Mouse (Mus musculus): ENCODE measurements at regions not wholly inside any gene's neighbourhood (a gene's known extent, or its start where the extent isn't known, plus 50 kb on each side); places are given as distances from the start of the nearest gene placed in this dataset.

DNA sequence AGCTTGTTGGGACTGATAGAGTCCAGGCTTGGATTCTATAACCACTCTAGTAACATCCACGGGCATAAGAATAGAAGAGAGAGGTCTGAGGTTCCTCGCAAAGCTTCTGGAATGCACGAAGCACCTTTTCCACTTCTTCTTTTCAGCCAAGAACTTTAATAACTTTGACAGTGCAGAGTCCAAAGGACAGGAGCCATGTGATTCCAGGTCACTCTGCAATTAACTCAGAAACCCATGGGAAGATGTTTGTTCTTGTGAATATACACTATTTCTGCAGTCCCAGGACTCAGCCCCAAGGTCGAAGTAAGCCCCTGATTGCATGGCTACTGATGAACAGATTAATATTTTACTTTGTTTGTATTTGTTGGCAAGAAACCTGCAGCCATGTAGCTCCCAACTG lies 113.0 kb upstream of the Nxt1 start:
- no peak for DNase-seq (ENCODE audit: low spot score in 2 of 2)

DNA sequence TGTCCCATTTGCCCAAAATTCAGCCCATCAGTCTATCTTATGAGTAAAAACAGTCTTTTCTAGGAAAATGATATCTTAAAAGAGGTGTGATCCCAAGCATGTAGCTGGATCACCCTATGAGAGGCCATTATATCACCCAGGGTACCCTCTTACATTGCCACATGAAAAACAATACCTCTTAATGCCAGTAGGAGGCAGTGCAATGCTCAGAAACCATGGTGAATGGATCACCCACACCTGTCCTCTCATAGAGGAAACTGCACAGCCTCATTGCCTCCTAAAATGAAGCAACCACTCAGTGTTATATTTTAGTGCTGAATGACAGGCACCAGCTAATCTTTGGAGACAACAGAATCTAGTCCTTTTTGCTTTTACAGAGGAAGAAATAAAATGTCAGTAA lies 114.0 kb upstream of the Nxt1 start:
- no peak for DNase-seq (ENCODE audit: low spot score in 2 of 2)

DNA sequence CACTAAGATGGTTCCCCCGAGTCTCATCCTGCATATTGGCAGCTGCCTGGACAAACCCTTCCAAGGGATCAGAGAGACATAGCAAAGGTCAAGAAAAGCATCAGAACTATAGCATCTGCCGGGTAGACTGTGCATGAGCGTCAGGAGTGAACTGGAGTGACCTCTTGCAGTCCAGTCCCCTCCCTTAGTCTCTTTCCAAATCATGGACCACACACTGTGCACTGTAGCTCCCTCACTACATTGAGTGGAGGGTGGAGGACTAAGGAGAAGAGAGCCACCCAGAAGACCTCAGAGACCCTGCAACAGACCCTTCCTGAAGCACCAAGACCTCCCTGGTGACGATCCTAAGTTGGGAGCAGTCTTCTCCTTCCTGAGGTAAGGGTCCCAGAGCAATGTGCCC lies 107.8 kb upstream of the Cd93 start:
- DNase-seq (ENCODE audit: low spot score in 2 of 2), result no peak

DNA sequence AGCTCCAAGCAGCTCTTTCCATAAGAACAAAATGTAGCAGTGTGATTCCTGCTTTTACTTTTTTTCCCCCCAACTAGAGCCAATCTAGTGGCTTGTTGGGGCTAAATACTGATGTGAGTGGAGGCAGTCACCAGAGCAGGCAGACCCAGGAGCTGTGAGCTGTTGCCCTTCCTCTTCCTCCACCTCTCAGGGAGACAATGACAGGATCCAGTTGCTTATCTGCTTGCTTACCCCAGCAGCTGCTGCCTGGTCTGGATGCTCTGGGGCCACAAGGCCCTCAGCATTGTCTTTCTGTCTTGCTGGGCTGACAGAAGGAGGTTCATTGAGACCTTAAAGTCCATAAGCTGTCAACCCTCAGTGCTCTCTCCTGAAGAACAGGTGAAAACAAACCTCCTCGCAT lies 106.3 kb upstream of the Cd93 start:
- no peak for DNase-seq (ENCODE audit: low spot score in 2 of 2)

DNA sequence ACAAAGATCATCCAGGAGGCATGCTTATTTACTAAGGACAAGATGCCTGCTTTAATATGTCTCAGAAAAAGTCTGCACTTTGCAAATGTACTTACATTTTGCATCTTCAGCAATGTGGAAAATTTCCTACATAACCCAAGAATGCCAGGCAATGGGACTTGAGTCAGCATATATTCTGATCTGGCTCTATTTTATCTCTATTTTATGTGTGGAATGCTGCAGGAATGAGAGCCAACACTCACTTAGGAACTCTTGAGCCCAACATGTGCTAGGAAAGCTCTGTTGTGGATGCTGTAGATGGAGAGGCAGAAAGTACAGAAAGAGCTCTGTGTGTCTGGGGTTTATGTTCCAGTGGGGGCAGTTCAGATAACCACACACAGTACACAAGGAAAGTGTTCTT lies 99.0 kb upstream of the Cd93 start:
- DNase-seq (ENCODE audit: low spot score in 2 of 2), result no peak

DNA sequence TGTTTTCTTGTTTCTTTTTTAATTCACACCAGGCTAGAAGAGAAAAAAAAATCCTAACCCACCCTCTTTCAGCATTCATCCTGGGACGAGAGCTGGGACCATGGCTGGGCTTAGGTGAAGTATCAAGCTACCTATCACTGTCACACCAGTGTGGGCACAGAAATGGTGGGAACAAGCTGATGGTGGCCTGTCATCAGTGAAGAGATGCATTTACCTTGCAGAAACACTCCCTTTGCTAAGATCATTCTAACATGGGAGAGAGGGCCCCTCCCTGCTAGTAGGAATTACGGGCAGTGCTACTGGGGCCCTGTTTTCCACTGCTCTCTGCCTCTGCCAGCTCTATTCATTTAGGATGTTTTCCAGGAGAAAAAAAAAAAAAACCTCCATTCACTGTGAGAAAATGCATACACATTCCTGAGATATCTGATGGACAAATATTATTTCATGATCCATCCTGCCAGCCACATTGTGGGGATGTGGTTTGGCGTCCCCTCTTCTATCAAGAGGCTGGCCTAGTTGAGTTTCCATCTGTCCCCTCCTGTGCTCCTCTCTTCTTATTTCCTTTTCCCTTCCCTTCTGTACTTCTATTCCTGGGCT lies 94.6 kb upstream of the Cd93 start:
- DNase-seq (ENCODE audit: low spot score in 2 of 2), result no peak

DNA sequence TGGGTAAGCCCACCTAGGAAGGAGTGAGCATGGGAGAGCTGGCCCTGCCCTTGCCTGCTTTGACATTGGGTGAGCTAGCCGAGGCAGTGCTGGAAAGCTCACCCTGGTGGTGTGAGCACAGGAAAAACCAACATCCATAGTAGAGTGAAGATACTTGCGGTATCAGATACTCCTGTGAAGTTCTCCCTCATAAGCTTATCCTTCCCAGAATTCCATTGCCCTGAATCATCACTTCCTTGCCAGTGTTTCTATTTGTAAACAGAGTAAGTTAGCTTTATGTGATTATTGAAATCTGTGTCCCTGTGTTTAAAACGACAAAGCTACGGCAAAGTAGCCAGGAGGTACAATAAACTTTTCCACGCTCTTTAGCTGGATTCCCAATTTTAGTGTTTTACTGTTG lies 93.9 kb upstream of the Cd93 start:
- DNase-seq (ENCODE audit: low spot score in 2 of 2), result no peak

DNA sequence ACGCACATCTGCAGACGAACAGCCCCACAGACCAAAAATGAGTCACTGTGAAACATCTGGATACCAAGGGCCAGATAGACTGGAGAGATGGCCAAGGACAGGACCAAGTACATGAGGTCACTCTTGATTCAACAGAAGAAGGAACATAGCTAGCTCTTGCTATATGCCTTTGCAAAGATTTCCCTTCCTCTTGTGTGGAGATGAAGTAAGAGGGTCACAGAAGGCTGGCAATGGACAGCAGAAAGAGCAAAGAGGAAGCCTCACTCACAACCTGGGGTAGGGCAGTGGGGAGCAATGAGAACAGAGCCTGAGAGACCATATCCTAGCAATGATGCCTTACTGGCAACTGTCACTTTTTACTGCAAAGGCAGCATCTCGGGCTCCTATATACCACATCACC lies 93.2 kb upstream of the Cd93 start:
- no peak for DNase-seq (ENCODE audit: low spot score in 2 of 2)

DNA sequence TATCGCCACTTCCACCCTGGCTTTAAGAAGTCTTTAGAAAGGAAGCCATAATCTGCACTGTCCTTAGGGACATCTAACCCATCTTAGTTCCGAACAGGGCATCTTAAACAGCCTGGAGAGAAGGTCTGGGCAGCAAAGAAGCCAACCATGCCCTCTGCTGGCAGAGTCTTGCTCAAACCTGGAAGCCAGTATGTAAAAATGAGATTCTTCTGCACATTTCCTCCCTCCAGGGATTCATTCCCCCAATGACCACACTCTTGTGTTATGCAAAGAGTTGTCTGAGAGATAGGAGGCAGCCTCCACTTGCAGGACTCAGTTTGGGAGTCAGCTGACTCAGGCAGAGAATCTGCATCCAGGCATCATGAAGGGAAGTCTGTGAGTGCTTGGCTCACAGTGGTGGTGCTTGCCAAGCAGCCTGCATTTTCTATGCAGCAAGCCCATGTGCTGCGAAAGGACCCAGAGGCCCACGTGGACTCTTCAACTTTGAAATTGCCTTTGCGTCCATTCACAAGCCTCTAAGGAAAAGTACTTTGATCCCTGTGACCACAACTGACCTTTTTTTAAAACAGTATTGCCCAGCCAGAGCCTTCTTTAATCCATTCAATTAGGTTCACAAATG lies 92.3 kb upstream of the Cd93 start:
- peak; percentile 56 to 59 for DNase-seq (ENCODE audit: low spot score in 2 of 2)

DNA sequence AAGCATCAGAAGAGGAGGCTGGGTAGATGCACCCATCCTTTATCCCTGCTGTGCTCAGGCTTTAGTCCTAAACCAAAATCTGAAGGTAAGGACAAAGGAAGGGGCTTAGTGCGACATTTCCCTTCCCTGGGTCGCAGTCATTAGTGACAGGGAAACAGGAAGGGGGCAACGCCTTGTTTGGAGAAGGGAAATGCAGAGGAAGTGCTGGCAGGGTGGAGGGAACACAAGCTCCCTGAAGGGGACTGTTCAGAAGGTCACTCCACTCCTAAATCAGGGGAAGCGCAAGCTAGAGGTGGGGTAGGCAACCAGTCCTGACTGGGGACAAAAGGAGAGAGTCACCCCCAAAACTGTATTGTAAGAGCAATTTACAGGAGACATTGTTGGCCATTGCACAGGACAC lies 88.7 kb upstream of the Cd93 start:
- no peak for DNase-seq (ENCODE audit: low spot score in 2 of 2)

DNA sequence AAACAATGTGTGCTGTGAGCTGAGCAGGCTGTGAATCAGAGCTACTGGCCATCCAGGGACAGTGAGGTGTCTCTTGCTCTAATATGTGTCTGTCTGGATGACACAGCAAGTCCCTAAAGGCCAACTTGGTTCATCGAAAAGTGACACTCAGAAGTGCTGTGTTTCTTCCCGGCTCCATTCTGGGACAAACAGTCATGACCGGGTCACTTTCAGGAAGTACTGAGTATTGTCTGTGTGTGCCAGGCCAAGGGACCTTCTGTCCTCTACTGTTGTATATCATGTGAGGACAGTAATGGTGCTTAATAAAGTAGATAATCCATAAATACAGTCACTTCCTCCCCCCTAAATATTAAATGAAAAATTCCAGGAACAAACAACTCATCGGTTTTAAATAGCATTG lies 87.2 kb upstream of the Cd93 start:
- no peak for DNase-seq (ENCODE audit: low spot score in 2 of 2)

DNA sequence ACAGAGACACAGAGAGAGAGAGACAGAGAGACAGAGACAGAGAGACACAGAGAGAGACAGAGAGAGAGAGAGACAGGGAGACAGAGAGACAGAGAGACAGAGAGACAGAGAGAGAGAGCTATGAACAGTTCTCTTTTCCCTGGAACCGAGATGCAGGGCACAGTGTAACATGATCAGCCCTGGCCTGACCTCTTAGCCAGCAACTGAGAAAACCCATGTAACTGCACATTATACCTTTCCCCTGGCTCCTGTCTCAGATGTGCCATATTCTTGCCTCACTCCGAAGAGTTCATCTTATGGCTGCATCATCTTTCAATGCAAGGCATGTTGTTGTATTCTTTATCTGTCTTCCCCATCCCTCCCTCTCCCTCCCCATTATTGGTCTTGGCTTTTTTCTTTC lies 86.5 kb upstream of the Cd93 start:
- no peak for DNase-seq (ENCODE audit: low spot score in 2 of 2)

DNA sequence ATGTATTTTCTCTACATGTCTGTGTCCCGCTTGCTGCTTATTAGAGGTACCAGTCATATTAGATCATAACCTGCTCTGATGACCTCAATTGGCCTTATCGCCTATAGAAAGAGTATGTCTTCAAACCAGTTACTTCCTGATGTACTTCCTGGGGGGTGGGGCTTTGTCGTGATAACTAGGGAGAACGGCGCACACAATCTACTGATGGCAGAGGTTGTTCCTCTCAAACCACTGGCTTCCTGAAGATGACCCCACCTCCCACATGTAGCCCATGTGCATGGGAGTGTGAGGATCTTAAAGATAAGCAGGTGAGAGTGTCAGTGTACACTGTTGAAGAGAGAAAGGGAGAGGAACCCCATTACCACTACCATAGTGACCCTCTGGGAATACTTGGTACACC lies 84.4 kb upstream of the Cd93 start:
- no peak for DNase-seq (ENCODE audit: low spot score in 2 of 2)

DNA sequence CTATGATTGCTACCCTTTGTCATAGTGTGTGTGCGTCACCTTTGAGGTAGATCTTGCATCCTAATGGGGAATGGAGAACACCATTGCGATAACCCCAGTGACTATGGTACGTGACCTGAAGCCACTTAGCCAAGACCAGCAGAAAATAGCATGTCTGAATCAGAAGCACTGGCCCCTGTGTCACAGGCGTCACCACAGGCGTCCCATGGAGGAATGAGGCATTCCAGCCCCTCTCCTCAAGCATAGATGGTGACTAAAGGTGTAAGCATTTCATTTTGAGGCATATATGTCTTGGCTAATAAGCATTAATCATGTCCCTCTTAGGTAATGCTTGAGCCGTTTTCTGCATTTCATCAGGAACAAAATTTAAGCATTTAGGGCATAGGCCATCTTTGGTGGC lies 82.1 kb upstream of the Cd93 start:
- no peak for DNase-seq (ENCODE audit: low spot score in 2 of 2)

DNA sequence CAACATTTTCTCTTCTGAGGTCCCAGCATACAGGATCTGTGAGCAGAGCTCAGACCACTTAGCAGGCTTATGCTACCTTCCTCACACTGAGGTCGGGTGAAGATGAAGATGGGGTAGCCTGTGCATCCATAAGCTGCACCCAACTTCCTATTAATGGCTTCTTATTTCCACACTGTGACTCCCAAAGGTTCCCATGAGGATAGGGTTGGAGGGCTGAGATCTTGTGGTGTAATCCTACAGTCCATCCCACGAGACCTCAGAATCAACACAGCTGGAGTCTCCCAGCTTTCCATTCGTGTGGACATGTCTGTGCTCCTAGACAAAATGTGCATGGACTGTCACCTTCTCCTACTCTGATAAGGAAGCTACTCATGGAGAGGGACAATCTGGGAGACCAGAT lies 80.0 kb upstream of the Cd93 start:
- DNase-seq (ENCODE audit: low spot score in 2 of 2), result peak in 1 of 2 experiments; percentile 27

DNA sequence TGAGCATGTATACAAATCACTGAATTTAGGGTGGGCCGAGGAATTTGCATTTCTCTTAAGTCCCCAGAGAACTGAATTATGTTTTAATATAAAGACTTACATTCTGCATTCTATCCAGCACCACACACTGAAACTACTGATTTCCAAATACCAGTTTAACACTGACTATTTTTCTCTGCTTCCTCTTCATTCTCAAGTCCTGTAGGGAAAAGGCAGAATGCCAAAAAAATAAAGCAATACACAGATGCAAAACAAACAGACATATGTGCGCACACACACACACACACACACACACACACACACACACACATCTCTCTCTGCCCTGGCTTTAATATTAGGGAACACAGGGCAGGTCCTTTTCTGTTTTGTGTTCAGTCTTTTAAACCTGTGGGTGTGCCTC lies 79.6 kb upstream of the Cd93 start:
- no peak for DNase-seq (ENCODE audit: low spot score in 2 of 2)

DNA sequence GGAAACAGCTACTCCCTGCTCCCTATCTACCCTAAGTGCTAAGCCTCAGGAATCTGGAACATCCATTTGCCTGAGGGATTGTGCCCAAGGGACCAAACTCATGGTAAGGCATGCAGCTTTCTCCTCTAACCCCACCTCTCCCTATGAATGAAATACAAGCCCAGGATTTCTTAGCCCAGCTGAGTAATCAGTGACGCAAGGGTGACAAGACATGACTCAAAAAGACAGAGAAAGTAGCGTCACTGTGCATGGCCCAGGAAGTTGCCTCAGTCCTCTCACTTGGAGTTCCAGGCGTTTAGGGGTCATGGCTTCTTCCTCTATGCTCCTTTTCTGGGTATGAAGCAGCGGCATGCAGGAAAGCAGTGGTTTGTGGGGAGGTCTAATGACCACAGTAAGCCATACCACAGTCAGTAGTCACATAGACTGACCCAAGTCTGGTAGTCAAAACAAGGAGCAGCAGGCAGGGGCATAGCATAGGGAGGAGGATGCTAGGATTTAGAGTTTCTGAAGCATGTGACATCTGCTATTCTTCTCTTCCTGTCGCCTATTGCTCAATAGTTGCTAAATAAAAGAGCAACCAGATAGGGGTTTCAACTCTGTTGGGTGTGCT lies 78.7 kb upstream of the Cd93 start:
- peak; percentile 71 to 79 for DNase-seq (ENCODE audit: low spot score in 2 of 2)

DNA sequence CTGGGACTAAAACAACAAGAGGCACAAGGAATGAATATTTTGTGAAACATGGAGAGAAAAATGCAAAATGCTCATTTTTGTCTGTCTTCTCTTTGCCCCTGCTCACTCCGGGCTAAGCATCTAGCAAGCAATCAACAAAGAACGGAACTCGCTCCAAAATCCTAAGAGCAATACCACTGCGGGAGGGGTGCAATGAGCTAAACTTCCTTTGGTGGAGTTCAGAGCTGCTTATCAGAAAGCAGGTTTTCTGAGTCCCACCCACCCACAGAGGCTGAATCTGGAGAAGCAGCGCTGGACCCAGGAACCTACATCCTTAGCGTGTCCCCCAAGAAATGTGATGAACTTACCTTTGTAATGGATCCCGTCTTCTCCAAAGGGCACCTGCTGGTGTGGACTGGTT lies 76.9 kb upstream of the Cd93 start:
- DNase-seq (ENCODE audit: low spot score in 2 of 2), result no peak

DNA sequence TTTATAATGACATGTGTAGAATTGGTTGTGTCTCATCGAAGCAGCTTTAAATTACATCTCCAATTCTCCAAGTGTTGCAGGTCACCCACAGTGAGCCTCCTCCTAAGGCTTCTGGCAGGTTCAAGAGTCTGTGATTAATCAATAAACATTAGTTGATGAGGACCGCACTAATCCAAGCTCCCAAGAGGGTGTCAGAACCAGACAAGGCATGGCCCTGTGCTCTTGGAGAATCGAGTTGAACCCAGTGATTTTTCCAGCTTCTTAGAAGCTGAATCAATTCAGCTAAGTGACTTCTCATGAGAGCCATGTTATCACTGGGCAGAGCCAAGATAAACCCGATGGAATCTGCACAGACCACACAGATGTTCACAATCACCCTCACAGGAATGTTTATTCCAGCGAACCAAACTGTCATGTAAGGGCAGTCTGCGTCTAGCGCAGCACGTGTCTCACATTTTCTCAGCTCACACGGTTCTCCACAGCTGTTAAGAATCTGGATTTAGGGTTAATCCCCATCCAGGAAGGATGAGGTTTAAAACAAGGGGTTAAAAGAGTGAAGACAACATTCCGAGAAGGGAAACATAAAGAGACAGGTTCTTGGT lies 76.4 kb upstream of the Cd93 start:
- DNase-seq (ENCODE audit: low spot score in 2 of 2), result no peak

DNA sequence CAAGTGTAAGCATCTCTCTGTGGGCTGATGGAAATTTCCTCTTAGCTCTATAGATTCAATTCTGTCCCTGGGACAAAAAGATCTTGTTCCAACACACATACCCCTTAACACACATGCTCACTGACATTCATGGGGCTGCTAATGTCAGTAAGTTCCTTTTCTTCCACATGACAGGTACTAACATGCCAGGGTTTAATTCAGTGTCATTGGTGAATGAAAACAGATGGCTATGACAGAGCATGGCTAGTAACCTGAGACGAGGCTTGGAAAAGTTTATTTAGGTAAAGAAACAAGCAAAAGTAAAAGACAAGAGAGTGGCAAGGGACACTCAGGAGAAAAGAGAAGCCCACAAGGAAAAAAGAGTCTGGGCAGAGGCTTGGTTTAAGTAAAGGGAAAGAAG lies 74.5 kb upstream of the Cd93 start:
- no peak for DNase-seq (ENCODE audit: low spot score in 2 of 2)

DNA sequence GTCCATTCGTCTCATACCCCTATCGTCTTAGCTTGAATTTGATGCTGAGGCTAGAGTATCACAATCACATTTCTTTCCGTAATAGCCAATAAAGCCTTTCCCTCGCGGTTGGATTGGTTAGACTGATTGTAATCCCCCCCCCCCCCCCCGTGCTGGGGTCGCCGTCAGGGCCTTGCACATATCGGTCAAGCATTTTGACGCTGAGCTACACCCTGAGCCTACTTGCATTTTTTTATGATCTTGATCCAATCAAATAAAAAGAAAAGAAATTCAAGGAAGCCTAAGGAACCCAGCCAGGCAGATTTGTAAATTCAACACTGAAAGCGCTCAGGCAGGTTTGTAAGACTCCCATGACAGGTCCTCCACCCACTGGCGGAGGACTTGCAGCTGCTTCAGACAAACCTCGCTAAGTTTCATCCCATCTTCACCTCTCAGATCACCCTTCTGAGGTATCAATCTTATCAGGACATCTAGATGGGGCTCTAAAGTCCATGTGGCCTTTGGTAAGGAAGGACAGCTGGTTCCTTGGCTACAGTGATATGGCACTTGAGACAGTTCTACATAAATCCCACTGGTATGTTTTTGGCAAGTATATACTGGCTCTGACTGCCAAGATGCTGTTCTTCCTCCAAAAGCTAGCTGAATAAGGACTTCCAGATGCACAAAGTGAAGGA lies 66.8 kb upstream of the Cd93 start:
- DNase-seq (ENCODE audit: low spot score in 2 of 2), result peak; percentile 69 to 77

DNA sequence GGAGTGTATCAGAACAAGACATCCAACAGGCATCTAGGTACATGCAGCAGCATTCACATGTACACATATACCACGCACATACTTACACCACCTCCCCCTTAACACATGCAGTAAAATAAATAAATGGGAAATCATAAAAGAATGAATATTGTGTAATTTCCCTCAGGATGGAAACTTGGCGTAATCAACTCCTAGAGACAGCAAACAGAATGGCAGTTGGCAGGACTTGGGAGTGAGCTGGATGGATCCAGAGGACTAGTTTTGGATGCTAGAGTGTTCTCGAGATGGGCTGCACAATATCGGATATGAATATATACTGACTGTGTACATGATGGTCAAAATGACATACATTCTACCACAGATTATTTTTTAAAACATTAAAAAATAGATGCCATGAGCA lies 66.0 kb upstream of the Cd93 start:
- peak in 1 of 2 experiments; percentile 59 for DNase-seq (ENCODE audit: low spot score in 2 of 2)

DNA sequence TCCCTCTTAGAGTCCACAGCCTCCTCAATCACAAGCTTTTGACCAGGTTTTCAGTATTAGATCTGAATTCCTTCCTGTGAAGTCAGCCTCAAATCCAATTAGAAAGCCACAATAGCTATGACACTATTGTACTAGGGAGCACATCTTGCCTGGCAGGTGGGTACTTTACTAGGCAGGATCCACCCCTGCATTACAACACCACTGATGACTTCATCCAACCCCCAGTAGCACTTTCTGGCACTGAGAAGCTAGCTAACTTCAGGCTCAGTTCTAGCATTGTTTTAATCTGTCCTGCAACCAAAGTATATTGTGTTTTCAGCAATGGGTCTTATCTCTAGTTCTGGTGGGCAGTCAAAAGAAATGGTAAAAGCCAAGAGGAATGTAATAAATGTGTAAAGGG lies 64.2 kb upstream of the Cd93 start:
- DNase-seq (ENCODE audit: low spot score in 2 of 2), result no peak

Measured in heart, adult 9 months (tissue).